Mouse (Mus musculus): ENCODE data around the gene Plppr4. TPM values are rescaled to one million over a fixed set of nuclear protein-coding genes. Genes with fewer than 3 reads are reported as not detected.

Plppr4 gene
- under 1 TPM; 0.22 to 0.36 TPM for total RNA-seq (2021)
- long read RNA-seq, experiment 1 = 0 reads
- long read RNA-seq, experiment 2 = 0 reads

DNA sequence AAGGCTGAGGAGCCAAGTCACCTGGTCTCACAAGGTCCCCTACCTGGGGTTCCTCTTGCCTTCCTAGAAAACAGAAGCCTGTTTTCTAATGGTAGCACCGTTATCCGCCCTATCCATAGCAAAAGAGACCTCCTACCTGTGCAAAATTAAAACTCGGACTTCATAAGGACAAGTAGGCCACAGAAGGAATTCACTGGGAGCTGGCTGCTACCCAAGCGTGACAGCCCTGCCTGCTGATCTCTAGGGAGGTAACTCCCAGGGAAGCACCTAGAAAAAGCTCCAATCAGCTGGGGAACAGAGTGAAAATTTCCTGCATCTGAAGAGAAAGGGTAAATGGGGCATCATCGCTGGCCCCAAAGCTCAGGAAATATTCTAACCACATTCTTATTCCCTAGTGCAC is at the start of gene Plppr4:
TSS of gene Plppr4 (minus strand) at position 349 of the 400 bp plus-strand sequence.
- DNase-seq (ENCODE audit: low spot score in 2 of 2) = no peak

DNA sequence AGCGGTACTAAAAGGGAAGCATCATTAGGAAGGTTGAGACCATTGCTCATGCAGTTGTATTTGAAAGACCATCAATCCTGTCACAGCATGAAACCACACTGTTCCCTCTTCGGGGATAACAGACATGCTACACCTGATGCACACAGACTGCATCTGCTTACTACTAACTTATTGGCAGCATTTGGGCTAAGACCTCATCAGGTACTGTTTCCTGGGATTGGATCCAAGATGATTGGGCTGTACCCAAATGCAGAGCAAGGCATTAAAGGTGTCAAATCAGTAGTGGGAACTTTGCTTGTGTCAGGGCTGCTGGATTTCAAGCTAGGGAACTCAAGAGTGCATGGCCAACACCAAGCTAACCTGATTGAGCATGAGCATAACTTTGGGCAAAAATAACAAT is 45.1 kb upstream of the Plppr4 start:
- DNase-seq (ENCODE audit: low spot score in 2 of 2) = no peak

DNA sequence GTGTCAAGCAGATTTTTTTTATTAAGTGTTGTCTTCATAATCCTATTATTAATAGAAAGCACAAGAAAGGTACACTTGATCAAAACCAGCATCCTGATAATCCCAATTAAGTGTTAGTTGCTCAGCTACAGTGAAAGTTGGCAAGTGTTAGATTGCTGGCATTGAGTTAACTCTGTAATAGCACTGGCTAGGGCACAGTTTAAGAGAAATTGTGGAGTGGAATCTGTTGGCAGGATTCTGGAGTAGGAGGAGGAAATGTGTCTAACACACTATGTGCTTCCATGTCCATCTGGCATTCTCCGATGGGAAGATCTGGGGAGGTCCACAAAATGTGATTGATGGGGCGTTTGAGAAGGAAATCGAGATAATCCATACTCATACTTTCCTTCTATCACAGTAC is 43.1 kb upstream of the Plppr4 start:
- no peak for DNase-seq (ENCODE audit: low spot score in 2 of 2)

DNA sequence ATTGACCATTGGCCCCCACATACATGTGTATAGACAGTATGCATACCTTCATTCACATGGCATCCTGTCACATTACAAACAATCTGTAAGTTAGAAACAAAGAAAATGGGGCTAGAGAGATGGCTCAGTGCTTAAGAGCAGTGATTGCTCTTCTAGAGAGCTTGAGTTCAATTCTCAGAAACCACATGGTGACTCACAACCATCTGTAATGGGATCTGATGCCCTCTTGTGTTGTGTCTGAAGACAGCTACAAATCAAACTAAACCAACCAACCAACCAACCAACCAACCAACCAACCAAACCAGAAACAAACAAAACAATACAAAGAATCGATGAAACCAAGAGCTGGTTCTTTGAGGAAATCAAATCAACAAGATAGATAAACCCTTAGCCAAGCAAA is 5.4 kb upstream of the Plppr4 start:
- no peak for DNase-seq (ENCODE audit: low spot score in 2 of 2)

DNA sequence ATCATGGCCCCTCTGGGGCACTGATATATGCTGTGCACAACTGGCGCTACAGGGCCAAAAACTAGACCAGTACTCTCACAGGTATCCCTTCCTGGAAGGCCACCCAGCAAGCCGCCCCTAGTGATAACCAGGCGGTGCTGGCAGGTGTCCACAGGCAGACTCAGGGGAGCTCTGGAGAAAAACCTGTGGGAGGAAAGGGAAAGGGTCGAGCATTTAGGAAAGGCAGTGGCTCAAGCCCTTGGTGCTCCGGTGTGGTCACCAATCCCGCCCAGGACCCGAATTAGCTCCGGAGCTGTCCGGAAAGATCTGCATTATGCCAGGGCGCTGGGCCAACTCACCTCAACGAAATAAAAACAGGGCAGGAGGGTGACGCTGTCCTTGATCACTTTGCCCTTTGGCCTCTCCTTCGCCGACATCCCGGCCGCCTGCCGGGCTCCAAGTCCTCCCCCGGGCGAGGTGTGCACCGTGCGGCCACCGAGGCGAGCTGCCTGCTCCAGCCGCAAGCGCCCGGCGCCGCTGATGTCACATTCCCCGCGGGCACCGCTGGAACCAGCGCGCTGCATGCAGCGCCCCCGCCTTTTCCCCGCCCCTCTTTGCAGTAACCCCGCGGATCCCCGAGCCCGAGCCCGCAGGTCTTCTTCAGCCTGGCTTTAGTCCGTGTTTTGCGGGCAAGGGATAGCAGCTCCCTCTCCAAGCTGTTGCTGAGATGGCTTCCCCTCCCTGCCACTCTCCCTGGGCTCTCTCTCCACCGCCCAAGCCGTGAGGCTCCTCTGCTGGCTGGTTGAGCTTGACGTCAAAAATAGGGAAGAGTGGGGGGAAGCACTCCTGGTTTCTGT is 772 bp downstream of the Plppr4 start:
- peak; percentile 22 for DNase-seq (ENCODE audit: low spot score in 2 of 2)

DNA sequence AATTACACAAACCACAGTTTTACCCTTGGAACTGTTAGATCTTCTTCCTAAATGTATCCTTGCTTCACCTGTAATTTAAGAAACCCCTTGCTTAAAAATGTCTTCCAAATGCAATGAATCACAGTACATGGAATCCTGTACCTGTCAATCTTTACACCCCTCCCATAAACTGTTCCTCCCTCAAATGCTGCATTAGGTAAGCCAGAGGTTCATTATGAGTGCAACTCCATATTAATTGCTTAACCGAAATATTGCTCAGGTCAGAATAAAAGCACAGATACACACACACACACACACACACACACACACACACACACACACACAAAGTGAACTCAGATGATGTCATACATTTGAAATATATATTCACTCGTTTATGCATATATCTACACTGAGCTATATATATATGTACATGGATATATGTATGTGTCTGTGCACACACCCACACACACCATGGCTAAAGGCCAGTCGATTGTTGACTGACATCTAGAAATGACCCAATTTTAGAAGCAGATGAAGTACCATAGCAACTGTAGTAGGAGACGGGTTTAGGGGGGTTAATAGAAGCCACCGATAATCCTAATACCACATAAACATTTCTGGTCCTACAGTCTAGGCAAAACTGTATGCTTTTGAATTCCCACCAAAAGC is 1.6 kb downstream of the Plppr4 start:
- no peak for DNase-seq (ENCODE audit: low spot score in 2 of 2)

DNA sequence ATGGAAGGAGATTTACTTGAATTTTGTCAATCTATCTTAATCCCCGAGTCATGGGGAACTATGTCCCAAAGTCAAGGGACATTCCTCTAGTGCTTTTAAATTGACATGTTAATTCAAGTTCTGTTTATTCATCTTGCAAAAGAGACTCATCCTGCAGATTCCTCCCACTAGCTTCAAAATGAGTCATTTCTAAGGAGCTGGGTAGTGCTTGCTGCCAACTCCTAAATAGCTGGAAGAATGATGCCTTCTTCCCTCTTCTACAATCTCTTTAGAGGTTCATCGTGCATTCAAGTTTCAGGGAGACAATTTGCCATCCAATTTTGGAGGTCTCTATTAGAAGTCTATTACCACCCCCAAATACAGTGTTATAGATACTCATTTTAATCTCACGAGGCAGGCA is 3.3 kb downstream of the Plppr4 start:
- DNase-seq (ENCODE audit: low spot score in 2 of 2) = no peak

DNA sequence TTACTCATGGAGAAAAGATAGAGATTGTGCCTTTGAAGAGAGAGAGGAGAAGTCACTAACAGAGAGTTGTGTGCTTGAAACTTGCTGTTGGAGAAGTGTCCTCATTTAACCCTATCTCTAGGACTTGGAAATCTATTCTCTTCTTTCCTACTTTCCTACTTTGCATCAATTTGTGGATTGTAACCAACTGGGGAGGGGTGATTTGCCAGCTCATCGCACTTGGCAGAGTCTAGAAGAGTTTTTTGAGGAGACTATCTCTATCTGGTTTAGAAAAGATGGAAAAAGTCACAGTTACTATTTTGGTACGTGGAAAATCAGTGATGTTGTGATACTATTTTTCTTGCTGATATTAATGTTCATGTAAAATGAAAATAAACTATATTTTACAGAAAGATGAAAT is 6.7 kb downstream of the Plppr4 start:
- no peak for DNase-seq (ENCODE audit: low spot score in 2 of 2)

DNA sequence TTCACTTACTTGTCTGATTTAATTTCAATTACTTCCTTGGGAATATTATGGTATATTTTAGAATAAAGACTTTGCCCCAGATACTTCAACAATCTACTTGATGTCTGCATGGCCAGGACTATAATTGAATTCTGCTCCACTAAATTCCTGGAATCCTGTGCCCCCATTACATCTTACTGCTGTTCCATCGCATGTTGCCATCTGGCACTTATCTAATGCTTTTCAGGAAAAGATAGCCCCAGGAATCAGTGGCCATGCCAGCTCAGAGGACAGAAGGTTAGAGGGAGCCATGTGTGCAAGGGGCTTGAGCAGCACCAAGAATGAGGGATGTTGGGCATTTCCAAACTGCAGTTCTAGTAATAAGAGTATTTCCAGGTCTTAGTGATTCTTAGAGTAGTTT is 14.3 kb downstream of the Plppr4 start:
- DNase-seq (ENCODE audit: low spot score in 2 of 2) = no peak

DNA sequence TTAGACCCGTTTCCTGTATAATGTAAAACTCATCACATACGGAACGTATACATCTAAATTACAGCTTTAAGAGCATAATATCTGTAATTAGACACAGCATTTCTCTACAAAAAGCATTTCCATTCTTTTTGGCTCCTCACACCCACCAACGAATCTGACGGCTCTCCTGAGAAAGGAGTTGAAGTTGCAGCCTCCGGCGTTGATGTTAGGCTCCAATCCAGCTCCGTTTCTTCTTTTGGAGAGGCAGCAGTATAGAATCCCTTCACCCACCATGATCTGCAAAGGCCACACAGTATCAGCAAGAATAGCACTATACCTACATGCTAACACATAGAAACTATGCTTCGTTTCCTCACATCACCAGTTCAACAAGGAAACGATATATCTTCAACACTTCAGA is 29.2 kb downstream of the Plppr4 start:
- DNase-seq (ENCODE audit: low spot score in 2 of 2) = no peak

DNA sequence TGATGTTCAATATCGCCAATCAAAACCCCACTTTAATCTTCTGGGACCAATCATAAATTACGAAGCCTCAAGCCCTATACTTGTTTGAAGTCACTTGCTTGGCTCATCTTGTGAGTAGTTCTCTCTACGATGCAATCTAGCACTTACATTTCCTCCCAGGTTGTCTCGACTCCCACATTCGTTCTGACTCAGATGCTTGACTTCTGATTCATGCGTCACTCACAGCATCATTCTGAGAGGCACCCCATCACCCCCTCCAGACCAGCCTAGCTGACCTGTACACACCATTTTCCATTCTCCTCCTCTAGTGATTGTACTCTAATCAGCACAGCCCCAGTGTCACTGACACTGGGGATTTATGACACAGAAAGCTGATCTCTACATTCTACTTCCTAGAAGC is 31.2 kb downstream of the Plppr4 start:
- no peak for DNase-seq (ENCODE audit: low spot score in 2 of 2)

DNA sequence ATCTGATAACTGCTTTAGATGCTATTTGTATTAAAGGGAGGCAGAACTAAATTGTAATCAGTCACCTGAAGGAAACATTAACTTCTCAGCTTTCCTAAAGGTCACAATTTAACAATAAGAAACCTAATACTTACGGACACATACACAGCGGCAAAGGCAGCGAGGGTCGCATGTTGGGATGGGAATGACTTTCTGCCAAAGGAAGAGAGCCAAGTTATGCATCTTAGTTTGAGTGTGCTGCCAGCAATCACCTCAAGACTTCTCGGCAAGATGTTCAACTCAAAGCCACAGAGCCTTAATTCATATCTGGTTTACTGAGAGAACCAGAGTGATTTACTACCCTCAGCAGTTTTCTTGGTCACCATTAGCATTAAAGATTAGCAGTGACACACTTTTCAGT is 34.1 kb downstream of the Plppr4 start:
- no peak for DNase-seq (ENCODE audit: low spot score in 2 of 2)

DNA sequence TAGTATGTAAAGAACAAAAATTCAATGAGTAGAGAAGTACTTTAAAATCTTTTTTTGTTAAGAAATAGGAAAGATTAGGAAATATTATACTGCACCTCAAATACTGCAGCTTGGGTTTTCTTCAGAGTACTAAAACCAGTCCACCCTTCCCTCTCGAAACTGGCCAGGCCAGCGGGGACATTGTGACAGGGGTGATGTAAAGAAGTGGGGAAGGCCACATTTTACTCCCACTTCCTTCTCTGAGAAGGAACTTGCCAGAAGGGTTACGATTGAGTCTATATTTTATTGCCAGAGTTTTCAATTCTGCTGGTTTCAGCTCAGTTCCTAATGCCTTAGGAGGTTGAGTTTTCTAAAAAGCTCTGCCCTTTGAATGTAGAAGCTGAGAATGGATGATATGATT is 41.0 kb downstream of the Plppr4 start:
- no peak for DNase-seq (ENCODE audit: low spot score in 2 of 2)

DNA sequence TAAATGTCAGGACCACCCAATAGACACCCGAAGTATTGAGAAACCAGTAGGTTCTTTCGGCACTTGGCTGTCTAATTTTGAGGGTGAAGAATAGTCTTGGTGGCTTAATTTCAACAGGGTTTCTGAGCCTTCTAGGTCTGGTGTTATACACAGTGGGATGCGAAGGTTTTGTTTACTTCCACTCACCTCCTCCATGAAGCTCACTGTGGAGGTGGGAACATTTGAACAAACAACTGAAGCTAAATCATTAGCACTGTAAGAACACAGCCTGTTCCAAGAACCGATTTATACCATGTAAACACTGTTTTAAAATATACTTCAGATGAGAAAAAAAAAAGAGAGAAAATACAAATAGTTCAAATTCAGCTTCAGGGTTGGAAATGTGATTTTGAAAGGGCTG is 47.3 kb downstream of the Plppr4 start:
- no peak for DNase-seq (ENCODE audit: low spot score in 2 of 2)

DNA sequence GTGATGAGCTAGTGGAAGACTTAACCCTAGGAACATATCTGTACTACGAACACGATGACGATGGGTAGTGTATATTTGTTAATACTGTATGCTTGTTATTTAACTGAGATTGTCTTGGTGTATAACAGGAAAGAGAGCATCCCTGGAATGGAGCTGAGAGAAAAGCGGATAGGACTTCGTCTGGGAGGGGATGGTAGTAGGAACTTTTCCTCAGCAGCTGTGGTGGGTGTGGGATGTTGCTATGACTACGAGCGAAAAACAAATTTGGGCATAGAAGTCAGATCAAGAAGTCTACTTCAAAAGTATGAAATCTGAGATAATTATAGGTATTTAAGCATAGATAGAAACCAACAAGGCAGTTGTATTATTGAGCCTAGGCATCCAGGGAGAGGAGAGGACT is 48.6 kb downstream of the Plppr4 start:
- DNase-seq (ENCODE audit: low spot score in 2 of 2) = no peak

DNA sequence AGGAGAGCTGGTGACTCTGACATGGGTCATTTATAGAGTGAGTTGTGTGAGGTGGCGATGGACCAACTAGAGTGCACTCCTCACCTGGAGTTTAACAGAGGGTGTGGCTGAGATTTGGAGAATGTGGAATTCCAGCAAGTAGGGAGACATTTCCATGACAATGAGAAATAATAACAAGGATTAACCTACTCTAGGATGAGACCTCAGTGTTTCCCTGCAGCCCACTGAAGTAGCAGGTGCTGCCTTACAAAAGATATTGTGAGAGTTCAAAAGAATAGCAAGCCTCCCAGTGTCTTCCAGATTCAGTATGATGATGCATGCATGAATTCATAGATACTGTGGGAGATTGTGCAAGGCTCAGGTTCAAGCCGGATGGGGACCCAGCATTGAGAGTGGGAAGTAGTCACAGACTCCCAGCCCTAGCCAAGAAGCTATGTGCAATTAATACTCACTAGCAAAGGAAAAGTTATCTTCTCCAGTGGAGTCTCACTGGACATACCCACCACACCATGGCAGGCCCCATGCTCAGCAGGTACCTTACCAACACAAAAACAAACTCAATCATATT is 49.8 kb downstream of the Plppr4 start:
- DNase-seq (ENCODE audit: low spot score in 2 of 2) = no peak

DNA sequence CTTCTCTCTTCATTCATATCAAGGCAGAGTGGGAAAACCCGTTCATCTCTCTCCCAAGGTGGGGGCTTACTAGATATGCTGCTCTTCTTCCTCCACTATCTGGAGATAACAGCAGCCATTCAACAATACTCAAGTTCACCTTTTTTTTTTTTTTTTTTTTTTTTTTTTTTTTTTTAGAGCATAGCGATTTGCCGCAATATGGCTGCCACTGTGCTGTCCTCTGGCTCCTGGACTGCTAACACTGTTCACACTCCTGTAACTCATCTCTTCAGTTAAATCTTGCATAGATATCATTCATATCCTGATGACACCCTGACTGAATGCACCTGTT is 51.1 kb downstream of the Plppr4 start:
- no peak for DNase-seq (ENCODE audit: low spot score in 2 of 2)

DNA sequence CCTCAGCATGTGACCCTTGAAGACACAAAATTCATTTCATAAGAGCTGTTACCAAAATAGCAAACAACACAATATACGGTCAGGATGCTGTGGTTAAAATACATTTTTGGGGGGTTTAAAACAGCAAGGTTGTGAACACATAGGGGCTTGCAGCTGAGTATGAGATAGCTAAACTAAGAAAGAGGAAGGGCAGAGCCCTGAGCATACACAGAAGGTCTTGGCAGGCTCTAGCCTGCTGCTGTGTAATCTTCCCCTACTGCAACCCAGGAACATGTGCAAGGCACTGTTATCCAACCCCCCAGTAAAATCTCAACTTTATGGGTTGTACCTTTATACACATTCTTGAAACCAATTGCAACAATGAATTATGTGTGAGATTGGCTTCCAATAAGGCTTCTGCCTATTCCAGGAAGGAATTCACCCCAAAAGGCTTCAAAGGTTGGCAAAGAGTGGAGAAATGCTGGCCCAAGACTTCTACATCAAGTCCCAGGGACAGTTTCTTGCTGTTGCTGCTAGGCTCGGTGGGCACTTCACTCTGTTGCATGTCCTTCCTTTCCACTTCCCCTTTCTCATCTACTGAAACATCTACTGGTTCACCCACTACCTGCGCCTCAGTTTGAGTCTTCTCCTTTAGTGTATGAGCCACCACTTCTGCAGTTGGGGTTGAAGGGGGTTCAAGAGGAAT is 51.6 kb downstream of the Plppr4 start:
- no peak for DNase-seq (ENCODE audit: low spot score in 2 of 2)

DNA sequence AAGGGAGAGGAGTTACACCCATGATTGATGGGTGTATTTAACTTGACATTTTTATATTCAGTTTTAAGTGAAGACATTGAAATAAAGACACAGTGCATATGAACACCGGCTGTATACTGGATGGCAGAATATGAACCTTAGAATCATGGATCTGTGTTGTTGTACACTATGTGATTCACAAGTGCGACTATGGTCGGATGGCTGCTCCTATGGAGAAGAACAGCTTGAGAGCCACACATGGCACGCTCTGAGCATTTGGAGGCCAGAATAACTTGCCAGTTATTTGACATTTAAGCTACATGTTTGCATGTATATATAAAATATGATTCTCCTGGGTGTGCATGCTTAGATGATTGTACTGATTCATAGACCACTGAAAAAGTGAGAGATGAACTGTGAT is 53.1 kb downstream of the Plppr4 start:
- no peak for DNase-seq (ENCODE audit: low spot score in 2 of 2)

DNA sequence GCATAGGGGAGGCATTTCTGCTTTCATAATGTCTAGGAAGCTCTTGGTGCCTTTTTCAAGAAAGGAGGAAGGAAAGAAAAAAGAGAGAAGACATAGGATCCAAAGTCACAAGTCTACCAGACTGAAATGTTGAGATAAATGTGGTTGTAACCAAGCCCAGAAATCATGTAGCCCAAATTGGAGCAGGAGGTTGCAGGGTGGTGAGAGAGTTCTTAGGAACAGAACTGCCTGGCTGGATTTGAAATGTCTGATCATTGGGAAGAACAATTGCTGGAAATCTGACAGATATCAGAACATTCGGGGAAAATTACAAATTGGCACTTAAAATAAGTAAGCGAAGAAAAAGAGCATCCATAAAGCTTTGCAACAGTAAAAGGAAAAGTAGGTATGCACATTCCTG is 56.6 kb downstream of the Plppr4 start:
- no peak for DNase-seq (ENCODE audit: low spot score in 2 of 2)

DNA sequence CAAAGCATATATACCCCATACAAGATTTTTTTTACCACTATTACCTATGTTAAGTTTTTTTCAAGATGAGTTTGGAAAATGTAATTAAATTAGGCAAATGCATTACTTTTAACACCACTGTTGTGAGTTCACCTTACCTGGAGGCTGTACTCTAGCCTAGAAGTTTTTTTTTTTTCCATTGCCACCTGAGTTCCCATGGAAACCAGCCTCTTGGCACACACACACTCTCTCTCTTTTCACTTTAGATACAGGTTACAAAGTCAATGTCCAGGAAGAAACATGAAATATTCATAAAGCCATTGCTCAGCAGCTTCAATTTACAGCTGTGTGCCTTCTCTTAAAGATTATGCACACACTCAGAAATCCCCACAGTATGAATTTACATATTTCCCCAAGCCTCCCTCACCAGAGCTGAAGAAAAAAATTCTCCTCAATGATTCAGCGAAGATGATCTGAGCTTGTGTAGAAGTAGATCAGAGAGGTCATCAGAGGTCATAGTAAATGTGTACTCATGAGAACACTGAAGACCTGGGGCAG is 59.9 kb downstream of the Plppr4 start:
- no peak for DNase-seq (ENCODE audit: low spot score in 2 of 2)

DNA sequence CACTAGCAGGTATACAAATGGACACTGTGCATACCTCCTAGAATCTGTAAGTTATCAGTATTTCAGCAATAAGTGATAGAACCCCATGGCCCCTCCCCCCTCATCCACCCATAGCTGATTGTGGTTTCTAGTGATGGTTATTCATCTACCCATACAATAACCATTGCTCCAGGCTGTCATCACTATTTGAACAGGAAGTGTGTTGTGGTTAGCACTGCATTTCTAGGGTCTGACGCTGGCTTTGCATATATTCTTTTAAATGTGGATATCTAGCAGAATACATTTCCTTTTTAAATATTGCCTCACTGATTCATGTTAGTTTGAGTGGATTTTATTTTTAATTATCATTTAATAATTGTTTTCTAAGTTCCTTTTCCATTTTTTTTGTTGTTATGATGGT is 62.9 kb downstream of the Plppr4 start:
- DNase-seq (ENCODE audit: low spot score in 2 of 2) = no peak
